Mouse (Mus musculus): ENCODE results near the gene Cldn9.

The Cldn9 gene

DNA sequence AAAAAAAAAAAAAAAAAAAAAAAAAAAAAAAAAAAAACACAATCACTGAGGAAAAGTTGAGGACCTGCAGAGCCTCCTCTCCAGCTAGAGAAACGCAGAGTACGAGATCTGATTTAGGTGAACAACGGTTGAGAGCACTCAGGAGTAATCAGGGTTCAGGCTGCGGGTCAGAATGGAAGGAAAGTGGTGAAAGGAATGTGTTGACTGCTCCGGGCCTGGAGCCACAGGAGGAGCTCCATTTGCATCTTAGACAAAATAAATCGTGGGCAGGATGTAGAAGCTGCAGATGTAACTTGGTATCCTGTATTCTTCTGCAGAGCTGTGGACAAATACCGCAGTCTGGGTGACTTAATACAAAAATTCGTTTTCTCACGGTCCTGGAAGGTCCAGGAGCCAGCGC, 37.9 kb downstream of the Cldn9 start:
- DNase-seq (ENCODE audit: low spot score): no peak

DNA sequence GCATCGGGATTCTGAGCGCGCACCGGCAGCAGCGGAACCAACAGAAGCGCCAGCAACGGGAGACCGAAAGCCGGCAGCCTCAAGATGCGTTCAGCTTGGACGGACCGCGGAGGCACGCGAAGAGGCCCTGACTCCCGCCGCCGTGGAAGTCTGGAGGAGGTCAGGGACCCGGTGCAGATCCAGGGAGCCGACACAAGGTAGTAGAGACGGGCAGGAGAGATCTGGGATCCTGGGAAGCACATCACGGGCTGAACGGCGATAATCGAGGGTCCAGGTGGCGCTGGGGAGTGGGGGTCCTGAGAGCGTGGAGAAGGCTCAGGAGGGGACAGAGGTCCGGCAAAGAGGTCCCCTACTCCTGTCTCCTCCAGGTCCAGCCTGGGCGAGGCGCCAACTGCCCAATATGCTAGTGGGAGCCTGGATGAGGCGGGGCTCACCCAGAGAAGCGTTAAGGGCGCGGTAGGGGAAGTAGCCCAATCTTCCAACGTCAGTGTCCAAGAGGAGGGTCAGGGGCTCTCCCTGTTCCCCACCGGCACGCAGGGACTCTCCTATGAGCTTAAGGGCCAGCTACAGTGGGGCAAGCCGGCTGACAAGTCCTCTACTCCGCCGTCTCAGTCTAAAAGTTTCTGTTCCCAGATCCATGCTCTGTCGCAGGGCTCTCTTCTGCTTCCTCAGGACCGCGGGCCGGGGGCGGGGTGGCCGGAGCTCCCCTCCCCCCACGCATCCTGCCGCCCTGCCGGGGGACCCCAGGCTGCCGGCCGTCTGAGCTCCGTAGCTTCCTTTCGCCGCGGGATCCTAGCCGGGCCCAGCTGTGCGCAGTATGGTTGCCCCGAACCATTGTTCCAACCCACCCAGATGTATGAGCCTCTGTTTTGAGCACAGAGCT, 39.0 kb downstream of the Cldn9 start, which contains the start of gene Mmp25:
Gene Mmp25, minus strand, starts transcription at position 665 of the 883 bp plus-strand sequence.
- no peak for DNase-seq (ENCODE audit: low spot score)
